Mouse (Mus musculus) thymus, postnatal 25 days (tissue): ENCODE measurements around the gene Il1b.

ENCODE experiments used
- DNase-seq: peaks from one replicate; pipeline ENCODE4 v3.0.0; 2022

Il1b gene

GRCm38 (mm10) chr2:129371039-129371438 is at the start of gene Il1b:
Gene Il1b, minus strand, starts transcription at chr2:129371139.
- no peak for DNase-seq

- no peak for DNase-seq
Observed at GRCm38 (mm10) chr2:129419361-129419880, 48.5 kb upstream of the Il1b start.

GRCm38 (mm10) chr2:129414593-129414992 is 43.7 kb upstream of the Il1b start:
- DNase-seq = no peak

GRCm38 (mm10) chr2:129413488-129413887 is 42.5 kb upstream of the Il1b start:
- peak; percentile 8 for DNase-seq

- DNase-seq = no peak
Observed at GRCm38 (mm10) chr2:129411651-129412050, 40.7 kb upstream of the Il1b start.

GRCm38 (mm10) chr2:129410344-129410743 is 39.4 kb upstream of the Il1b start:
- no peak for DNase-seq

- peak; percentile 52 for DNase-seq
Observed at GRCm38 (mm10) chr2:129408476-129408875, 37.5 kb upstream of the Il1b start.

- no peak for DNase-seq
Observed at GRCm38 (mm10) chr2:129407596-129407995, 36.7 kb upstream of the Il1b start.

- DNase-seq = no peak
Observed at GRCm38 (mm10) chr2:129406508-129406907, 35.6 kb upstream of the Il1b start.

GRCm38 (mm10) chr2:129403786-129404185 is 32.8 kb upstream of the Il1b start:
- DNase-seq = no peak

GRCm38 (mm10) chr2:129402330-129402729 is 31.4 kb upstream of the Il1b start:
- no peak for DNase-seq

- DNase-seq = no peak
Observed at GRCm38 (mm10) chr2:129401803-129402202, 30.9 kb upstream of the Il1b start.

- no peak for DNase-seq
Observed at GRCm38 (mm10) chr2:129398176-129398575, 27.2 kb upstream of the Il1b start.

GRCm38 (mm10) chr2:129393524-129393923 is 22.6 kb upstream of the Il1b start:
- peak; percentile 10 for DNase-seq

GRCm38 (mm10) chr2:129390161-129390560 is 19.2 kb upstream of the Il1b start:
- DNase-seq = no peak

GRCm38 (mm10) chr2:129389323-129389722 is 18.4 kb upstream of the Il1b start:
- no peak for DNase-seq

GRCm38 (mm10) chr2:129385331-129385730 is 14.4 kb upstream of the Il1b start:
- no peak for DNase-seq

GRCm38 (mm10) chr2:129384272-129384660 is 13.3 kb upstream of the Il1b start:
- DNase-seq = no peak

- no peak for DNase-seq
Observed at GRCm38 (mm10) chr2:129383512-129384271, 12.8 kb upstream of the Il1b start.

GRCm38 (mm10) chr2:129380746-129381474 is 10.0 kb upstream of the Il1b start:
- no peak for DNase-seq

GRCm38 (mm10) chr2:129380211-129380610 is 9.3 kb upstream of the Il1b start:
- DNase-seq = no peak

- no peak for DNase-seq
Observed at GRCm38 (mm10) chr2:129373307-129373706, 2.4 kb upstream of the Il1b start.

- no peak for DNase-seq
Observed at GRCm38 (mm10) chr2:129369615-129370014, 1.3 kb downstream of the Il1b start.

GRCm38 (mm10) chr2:129368795-129369194 is 2.1 kb downstream of the Il1b start:
- DNase-seq = no peak
